Mouse (Mus musculus) embryonic facial prominence, embryonic 15.5 days (tissue): ENCODE results near the gene Zfp503. TPM values are rescaled to one million over a fixed set of nuclear protein-coding genes. Genes with fewer than 3 reads are reported as not detected.
A peak's percentile ranks its signal among the peaks of the same experiment; 100 is the strongest.

Source experiments
- ATAC-seq: fragments of 200-750 bp; cut with Nextera tagmentation; 2 replicates; pipeline ENCODE4 v1.8.0; 2017; ENCODE audit warnings: low read depth, moderate TSS enrichment; ENCODE audit not compliant: insufficient number of reproducible peaks, low FRiP score, low TSS enrichment
- H3K27ac ChIP-seq: fragments of 300-500 bp; sonication (generic); replicated peaks from 2 replicates; pipeline ENCODE4 v1.5.1; 2015; ENCODE audit warnings: mild to moderate bottlenecking, inconsistent platforms
- H3K27me3 ChIP-seq: fragments of 300-500 bp; sonication (generic); 2 replicates; pipeline ENCODE4 v1.6.1; 2015; ENCODE audit warnings: inconsistent platforms
- H3K36me3 ChIP-seq: fragments of 300-500 bp; sonication (generic); 2 replicates; pipeline ENCODE4 v1.6.1; 2015; ENCODE audit warnings: mild to moderate bottlenecking, inconsistent platforms
- H3K4me1 ChIP-seq: fragments of 300-500 bp; sonication (generic); 2 replicates; pipeline ENCODE4 v1.6.1; 2015; ENCODE audit warnings: inconsistent platforms
- H3K4me2 ChIP-seq: fragments of 300-500 bp; sonication (generic); replicated peaks from 2 replicates; pipeline ENCODE4 v1.6.1; 2015; ENCODE audit warnings: mild to moderate bottlenecking, inconsistent platforms
- H3K4me3 ChIP-seq: fragments of 300-500 bp; sonication (generic); replicated peaks from 2 replicates; pipeline ENCODE4 v1.5.1; 2015; ENCODE audit warnings: mild to moderate bottlenecking, inconsistent platforms
- H3K9ac ChIP-seq: fragments of 300-500 bp; sonication (generic); 2 replicates; pipeline ENCODE4 v1.6.1; 2015; ENCODE audit warnings: inconsistent platforms
- H3K9me3 ChIP-seq: fragments of 300-500 bp; sonication (generic); replicated peaks from 2 replicates; pipeline ENCODE4 v1.6.1; 2016; ENCODE audit warnings: inconsistent platforms
- WGBS: fragments of 180-500 bp; shearing (Covaris S2); methylation state at CpG from one replicate; pipeline ENCODE4 v1.1.7; 2015; 5-methylcytosine and 5-hydroxymethylcytosine counted together
- polyA plus RNA-seq: library from polyadenylated mRNA; unstranded; fragments of >200 nt; fragmentation: Nextera tagmentation; extraction: Ambion mirVana; gene quantifications from 2 replicates; pipeline ENCODE4 v1.2.1, GENCODE M21; 2015

The Zfp503 gene
- polyA plus RNA-seq, 1 experiment from 2014 or later: 27.0 TPM

DNA sequence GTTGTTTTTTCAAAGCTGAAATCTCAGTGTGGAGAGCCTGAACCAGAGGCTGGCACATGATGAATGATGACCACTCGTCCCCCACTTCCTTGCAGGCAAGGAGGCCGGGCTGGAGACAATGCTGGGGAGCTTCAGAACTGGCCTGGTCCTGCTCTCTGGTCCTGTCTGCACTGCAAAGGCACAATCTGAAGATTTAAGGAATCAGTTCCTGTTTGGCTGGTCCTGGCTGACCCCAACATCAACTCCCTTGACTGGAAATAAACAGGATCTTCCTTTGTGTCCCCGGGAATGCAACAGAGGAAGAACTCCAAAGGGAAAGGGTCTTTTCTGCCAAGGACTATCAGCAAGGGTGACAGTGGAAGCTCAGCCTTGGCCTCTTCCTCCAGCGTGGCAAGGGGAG, 25.4 kb upstream of the Zfp503 start:
- 57% methylated on average over 4 of the region's 4 CpGs for WGBS
- H3K9ac ChIP-seq: no peak overlapping the region
- H3K27ac ChIP-seq: no peak overlapping the region
- no peak overlapping the region for H3K4me3 ChIP-seq
- peaks cover 6% of the 10 kb centered on the region for H3K4me1 ChIP-seq
- H3K9me3 ChIP-seq: no peaks in the 10 kb centered on the region
- H3K36me3 ChIP-seq: no peaks in the 10 kb centered on the region
- no peak for ATAC-seq
- H3K27me3 ChIP-seq: peaks cover 10% of the 10 kb centered on the region; the same call in 1 of the 2 replicates
- no peak overlapping the region for H3K4me2 ChIP-seq

DNA sequence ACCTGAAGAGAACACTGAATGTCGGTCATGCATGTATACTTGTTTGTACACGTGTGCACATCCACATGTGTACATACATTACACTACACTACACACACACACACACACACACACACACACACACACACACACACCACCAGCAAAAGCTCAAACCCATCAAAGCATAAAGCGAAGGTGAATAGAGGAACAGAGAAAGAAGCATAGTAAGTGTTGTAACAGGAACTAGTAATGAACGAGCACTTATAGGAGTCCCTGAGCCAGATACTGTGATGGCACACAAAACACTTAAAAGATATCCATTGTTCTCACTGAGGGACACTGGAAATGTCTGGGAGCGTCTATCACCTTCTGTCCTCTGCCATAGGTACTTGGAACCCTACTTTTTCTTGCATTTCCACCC, 24.9 kb upstream of the Zfp503 start:
- H3K27ac ChIP-seq: no peak overlapping the region
- 89% methylated on average over 5 of the region's 5 CpGs for WGBS

DNA sequence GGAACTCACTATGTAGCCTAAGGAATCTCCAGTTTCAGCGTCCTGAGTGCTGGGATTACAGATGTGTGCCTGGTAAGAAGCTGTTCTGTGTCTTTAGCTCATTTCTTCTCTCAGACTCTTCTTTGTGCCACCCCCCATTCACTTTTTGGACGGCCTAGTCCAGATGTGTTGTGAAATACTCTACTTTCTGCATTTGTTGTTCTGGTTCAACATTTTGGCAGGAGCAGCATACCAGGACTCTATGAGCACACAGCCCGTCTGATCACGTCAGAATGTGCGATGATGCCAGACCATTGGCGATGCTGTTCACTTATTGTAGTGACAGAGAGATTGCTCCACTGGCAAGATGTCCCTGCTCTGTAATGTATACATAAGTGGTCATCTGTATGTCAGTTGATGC, 17.6 kb upstream of the Zfp503 start:
- no peak overlapping the region for H3K4me3 ChIP-seq
- no peaks in the 10 kb centered on the region for H3K36me3 ChIP-seq
- 62% methylated on average over 6 of the region's 6 CpGs for WGBS
- ATAC-seq: no peak
- no peak overlapping the region for H3K4me2 ChIP-seq
- no peak overlapping the region for H3K9ac ChIP-seq
- no peaks in the 10 kb centered on the region for H3K27me3 ChIP-seq
- no peaks in the 10 kb centered on the region for H3K4me1 ChIP-seq
- no peaks in the 10 kb centered on the region for H3K9me3 ChIP-seq
- H3K27ac ChIP-seq: no peak overlapping the region

More for the DNA sequence above, 24.9 kb upstream of the Zfp503 start:
- Histone ChIP-seq H3K4me3 (no peak overlapping the region), H3K4me2 (no peak overlapping the region), H3K27me3 (0 out of 2 replicates have a peak, but pooled peaks cover 6% of the 10 kb centered on the region), H3K9ac (no peak overlapping the region), H3K9me3 (no peaks in the 10 kb centered on the region), H3K36me3 (no peaks in the 10 kb centered on the region), H3K4me1 (peaks cover 1% of the 10 kb centered on the region; the same call in 1 of the 2 replicates)
- ATAC-seq: no peak

DNA sequence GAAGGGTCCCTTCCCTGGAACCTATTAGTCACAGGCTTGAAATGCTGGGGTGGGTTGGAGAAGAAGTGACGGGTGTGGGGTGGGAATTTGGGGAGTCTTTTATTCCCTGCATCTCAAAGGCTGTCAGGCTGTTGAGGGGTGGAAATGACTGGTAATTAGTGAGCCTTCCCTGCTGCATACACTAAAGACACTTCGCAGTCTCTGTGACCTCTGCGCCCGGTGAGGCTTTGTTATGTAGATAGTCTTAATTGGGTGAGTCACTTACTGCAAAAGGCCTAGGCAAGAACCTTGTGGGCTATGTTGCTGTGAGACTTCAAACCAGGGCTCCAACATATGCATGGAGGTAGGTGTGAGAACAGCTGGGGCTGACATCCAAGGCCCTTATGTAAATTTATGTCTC, 15.5 kb upstream of the Zfp503 start:
- 51% methylated on average over 4 of the region's 4 CpGs for WGBS
- no peaks in the 10 kb centered on the region for H3K4me1 ChIP-seq

DNA sequence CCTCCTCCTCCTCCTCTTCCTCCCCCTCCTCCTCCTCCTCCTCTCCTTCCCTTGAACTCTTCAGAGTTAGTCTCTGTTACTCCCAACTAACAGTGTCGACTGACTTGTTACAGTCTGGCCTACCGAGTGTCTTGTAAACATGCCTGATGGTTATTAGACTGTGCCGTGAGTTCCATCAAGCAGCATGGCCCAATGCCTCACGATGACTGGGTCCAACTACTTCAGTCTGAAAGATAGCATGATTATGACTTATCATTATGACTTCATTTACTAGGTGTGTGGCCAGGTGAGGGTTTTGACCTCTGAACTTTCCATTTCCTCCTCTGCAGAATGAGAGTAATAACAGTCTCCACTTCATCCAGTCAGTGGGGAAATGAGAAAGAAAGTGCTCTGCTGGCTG, 14.2 kb upstream of the Zfp503 start:
- H3K4me2 ChIP-seq: no peak overlapping the region
- no peak for ATAC-seq

More for the DNA sequence above, 15.5 kb upstream of the Zfp503 start:
- Histone ChIP-seq H3K36me3 (no peaks in the 10 kb centered on the region), H3K27ac (no peak overlapping the region), H3K4me2 (no peak overlapping the region), H3K27me3 (no peaks in the 10 kb centered on the region), H3K9ac (no peak overlapping the region), H3K9me3 (no peaks in the 10 kb centered on the region), H3K4me3 (no peak overlapping the region)
- no peak for ATAC-seq

DNA sequence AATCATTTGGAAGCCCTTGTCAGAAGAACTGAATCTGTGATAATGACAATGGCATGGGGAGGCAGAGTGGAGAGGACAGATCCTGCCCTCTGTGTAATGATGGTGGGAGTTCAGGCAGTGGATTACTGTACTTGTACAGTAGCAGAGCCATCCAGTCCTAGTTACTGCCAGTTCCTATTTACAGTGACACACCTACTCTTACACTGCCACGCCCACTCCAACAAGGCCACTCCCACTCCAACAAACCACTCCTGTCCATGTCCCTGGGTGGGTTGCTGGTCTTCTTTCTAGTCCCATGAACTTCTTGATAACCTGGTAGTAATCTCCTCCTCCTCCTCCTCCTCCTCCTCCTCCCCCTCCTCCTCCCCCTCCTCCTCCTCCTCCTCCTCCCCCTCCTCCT, 13.8 kb upstream of the Zfp503 start:
- ATAC-seq: no peak
- Histone ChIP-seq H3K9ac (no peak overlapping the region), H3K4me2 (no peak overlapping the region), H3K9me3 (no peaks in the 10 kb centered on the region), H3K36me3 (no peaks in the 10 kb centered on the region), H3K27ac (no peak overlapping the region), H3K4me3 (no peak overlapping the region), H3K27me3 (no peaks in the 10 kb centered on the region), H3K4me1 (no peaks in the 10 kb centered on the region)
- 67% methylated on average over 1 of the region's 1 CpGs for WGBS

More for the DNA sequence above, 14.2 kb upstream of the Zfp503 start:
- Histone ChIP-seq H3K9me3 (no peaks in the 10 kb centered on the region), H3K4me1 (no peaks in the 10 kb centered on the region), H3K36me3 (no peaks in the 10 kb centered on the region), H3K4me3 (no peak overlapping the region), H3K27me3 (no peaks in the 10 kb centered on the region), H3K27ac (no peak overlapping the region), H3K9ac (no peak overlapping the region)
- 85% methylated on average over 4 of the region's 4 CpGs for WGBS

DNA sequence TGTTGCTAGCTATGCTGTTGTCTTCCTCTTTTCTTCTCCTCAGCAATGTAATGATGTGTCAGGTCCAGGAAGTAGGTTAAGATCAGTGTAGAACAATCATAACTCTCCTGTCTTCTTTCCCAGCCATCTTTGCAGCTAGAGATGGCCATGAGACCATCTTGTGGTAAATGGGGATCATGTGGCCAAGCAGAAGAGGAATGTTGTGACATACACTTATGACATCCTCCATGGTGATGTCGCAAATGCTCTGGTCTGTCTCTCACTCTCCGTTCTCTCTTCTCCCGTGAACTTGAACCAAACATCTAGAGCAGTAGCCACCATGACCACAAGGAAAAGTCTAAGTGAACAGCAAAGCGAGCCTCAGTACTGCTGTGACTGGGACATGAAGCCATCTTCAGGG, 10.2 kb upstream of the Zfp503 start:
- no peaks in the 10 kb centered on the region for H3K9me3 ChIP-seq
- no peak overlapping the region for H3K4me3 ChIP-seq
- WGBS: 89% methylated on average over 4 of the region's 4 CpGs
- ATAC-seq: no peak
- H3K27ac ChIP-seq: no peak overlapping the region
- H3K4me1 ChIP-seq: 0 out of 2 replicates have a peak, but pooled peaks cover 1% of the 10 kb centered on the region
- no peak overlapping the region for H3K4me2 ChIP-seq
- no peak overlapping the region for H3K9ac ChIP-seq
- 0 out of 2 replicates have a peak, but pooled peaks cover 7% of the 10 kb centered on the region for H3K27me3 ChIP-seq
- H3K36me3 ChIP-seq: no peaks in the 10 kb centered on the region

DNA sequence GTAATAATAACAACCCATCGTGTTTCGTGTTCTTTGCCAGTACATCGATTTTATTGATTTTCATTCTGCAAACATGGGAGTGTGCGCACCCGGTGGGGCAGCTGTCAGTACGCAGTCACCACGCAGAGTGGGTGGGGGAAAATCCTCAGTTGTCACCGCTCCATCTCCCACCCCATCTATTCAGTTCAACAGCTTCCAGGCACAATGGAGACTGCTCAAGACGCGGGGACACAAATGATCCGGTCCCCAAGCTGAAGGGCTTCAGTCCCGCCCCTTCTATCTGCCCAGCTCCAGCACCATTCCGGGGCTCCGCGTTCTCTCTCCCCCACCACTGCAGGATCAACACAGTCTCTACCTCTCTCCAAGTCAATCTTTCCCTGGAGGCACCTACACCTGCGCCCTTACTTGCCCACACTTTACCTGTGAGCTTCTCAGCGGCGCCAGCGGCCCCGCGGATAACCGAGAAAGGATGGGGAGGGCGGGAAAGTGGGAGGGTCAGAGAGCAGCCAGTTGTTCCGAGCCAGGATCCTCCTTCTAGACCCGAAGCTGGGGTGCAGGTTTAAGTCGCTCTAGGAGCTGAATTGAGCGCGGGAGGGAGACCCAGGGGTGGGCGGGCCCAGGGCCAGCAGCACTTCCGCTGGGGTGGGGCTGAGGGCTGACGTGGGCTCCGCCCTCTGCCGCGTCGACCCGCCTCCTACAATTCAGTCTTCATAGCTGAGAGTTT, 5.8 kb upstream of the Zfp503 start:
- Histone ChIP-seq H3K4me3 (peak overlapping the region; percentile 60), H3K9me3 (no peaks in the 10 kb centered on the region), H3K27me3 (0 out of 2 replicates have a peak, but pooled peaks cover 7% of the 10 kb centered on the region), H3K9ac (peak overlapping the region; percentile 33), H3K27ac (peak overlapping the region; percentile 87), H3K36me3 (no peaks in the 10 kb centered on the region), H3K4me2 (peak overlapping the region; percentile 72), H3K4me1 (peaks cover 19% of the 10 kb centered on the region)
- WGBS: under 1% methylated on average over 36 of the region's 36 CpGs
- ATAC-seq: peak; percentile 89

DNA sequence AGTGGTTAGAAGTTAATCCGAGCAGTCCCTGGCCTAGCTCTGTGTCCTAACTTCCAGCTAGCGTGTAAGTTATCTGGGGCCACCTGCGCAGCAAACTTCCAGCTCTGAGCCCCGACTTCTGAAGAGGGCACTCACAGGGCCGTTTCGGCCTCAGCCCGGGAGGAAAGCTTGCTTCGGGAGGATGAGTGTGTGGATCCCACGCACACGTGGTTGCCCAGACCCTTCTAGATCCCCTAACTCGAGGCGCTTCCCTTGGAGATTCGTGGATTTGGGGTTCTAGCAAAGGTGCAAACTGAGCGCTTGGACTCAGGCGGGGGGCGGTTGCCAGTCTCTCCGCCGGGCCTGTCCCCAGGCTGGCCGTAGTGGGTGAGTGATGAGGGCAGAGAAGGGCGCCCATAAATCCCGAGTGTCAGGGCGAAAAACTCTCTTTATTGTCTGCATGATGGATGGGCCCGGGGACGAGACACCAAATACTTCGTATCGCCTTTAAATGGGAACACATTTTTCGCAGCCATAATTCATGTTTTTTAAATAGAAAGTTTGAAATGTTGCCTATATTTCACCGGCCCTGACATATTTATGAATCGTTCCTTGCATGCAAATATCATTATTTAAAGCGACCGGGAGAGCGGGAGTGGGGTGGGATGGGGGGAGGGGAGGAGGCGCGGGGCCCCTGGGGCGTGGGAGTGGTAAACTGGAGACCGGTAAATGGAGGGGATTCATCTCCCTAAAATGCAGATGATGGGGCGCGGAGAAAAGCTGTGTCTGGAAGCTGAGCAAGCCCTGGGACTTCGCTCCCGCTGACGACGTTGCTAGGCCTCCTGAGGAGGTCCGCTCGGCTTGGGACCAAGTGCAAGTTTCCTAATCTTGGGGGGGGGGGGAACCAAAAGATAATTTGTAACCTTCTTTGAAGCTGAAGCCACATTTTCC, 4.9 kb upstream of the Zfp503 start:
- peak overlapping the region; percentile 87 for H3K27ac ChIP-seq
- 0 out of 2 replicates have a peak, but pooled peaks cover 7% of the 10 kb centered on the region for H3K27me3 ChIP-seq

DNA sequence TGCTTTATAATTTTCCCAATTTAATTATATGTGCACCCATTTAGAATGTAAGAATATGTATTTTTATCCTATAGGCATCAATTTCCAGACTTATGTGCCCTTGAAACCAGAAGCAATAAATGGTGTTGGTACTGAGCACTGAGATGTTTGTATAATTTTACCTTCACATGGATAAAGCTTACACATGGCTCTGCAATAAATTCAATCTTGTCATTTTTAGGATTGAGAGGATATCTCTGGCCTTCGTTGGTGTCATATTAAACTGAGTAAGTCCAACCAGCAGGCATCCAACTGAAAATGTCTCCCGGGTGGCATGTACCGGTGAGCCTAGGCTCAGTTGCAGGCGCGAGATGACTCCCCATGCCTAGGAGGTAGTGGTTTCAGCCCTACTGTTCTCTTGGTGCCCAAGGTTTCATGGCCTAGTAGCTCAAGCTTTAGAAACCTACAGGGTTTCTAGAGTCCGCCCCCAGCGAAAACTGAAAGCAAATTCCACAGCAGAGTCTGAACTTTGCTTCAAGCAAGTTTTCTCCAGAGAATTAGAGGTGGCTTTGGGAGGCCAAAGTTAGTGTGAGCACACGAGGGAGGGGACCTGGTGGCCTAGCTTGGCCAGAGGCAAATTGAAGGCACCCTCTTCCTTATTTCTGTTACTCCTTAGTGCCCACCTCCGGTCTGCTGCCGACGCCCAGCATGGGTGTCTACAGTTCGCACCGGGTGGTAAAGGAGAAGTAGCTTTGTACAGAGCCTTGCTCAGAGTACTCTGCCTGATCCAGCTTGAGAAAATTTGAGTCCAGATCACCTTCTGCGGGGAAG, 4.1 kb upstream of the Zfp503 start:
- peak overlapping the region; percentile 87 for H3K27ac ChIP-seq
- H3K4me2 ChIP-seq: peak overlapping the region; percentile 72
- peak overlapping the region; percentile 19; the same call in 1 of the 2 replicates for H3K9ac ChIP-seq
- H3K9me3 ChIP-seq: no peaks in the 10 kb centered on the region
- ATAC-seq: no peak
- H3K4me1 ChIP-seq: peaks cover 32% of the 10 kb centered on the region
- 37% methylated on average over 14 of the region's 14 CpGs for WGBS
- no peaks in the 10 kb centered on the region for H3K36me3 ChIP-seq
- H3K27me3 ChIP-seq: 0 out of 2 replicates have a peak, but pooled peaks cover 7% of the 10 kb centered on the region
- H3K4me3 ChIP-seq: peak overlapping the region; percentile 60

More for the DNA sequence above, 4.9 kb upstream of the Zfp503 start:
- Histone ChIP-seq H3K4me2 (peak overlapping the region; percentile 72), H3K4me3 (peak overlapping the region; percentile 60), H3K36me3 (no peaks in the 10 kb centered on the region), H3K4me1 (peaks cover 26% of the 10 kb centered on the region), H3K9me3 (no peaks in the 10 kb centered on the region), H3K9ac (peak overlapping the region; percentile 33)
- ATAC-seq: no peak
- 9% methylated on average over 44 of the region's 44 CpGs for WGBS
